In the genomic region with DNA sequence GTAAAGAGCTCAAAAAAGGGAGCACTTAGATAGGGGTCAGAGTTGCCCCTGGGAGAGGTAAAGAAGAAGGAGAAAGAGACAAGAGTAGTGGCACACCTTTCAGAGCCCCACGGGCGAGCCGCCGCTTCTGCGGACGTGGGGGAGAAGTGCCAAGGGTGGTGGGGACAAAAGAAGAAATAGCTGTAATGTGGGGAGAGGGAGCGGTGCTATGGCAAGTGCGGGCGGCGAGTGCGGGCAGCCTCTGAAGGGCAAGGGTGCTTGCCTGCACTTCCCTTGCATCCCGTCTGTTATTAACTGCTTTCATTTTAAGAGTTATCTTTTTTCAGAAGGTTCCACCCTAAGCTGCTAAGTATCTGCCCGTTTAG, we compare ENCODE assay signal across 7 mouse cellular contexts. TPM values are rescaled to one million over a fixed set of nuclear protein-coding genes. Genes with fewer than 3 reads are reported as not detected.
DNase-seq lines count a peak whose midpoint lies in the region; ATAC-seq lines count a peak whose summit lies in the region.

No protein-coding gene starts in this region.

- intact Hi-C loops in left cerebral cortex, postnatal 4 days (cut with DNase I): no loop called here
- intact Hi-C loops in left cerebral cortex, postnatal 14 days (cut with DNase I): loop anchor here (10.0 kb wide), 1 partner anchor 713 kb away; no protein-coding TSS in a partner anchor

- H3K4me3 ChIP-seq in embryonic facial prominence, embryonic 10.5 days: peak overlapping the region; percentile 74
- peak overlapping the region; percentile 93 for H3K4me3 ChIP-seq in forebrain, embryonic 15.5 days
- peak overlapping the region; percentile 68 for H3K4me3 ChIP-seq in liver, embryonic 12.5 days
- peak overlapping the region; percentile 77 for H3K4me3 ChIP-seq in stomach, embryonic 16.5 days (replicated peaks; ENCODE audit: low read length)

- WGBS in embryonic facial prominence, embryonic 10.5 days: 0% methylated on average over 13 of the region's 13 CpGs
- 0% methylated on average over 13 of the region's 13 CpGs for WGBS in forebrain, embryonic 15.5 days
- 1% methylated on average over 13 of the region's 13 CpGs for WGBS in liver, embryonic 12.5 days (ENCODE audit: insufficient replicate concordance)
- WGBS in stomach, embryonic 16.5 days: 0% methylated on average over 13 of the region's 13 CpGs

- H3K9me3 ChIP-seq in embryonic facial prominence, embryonic 10.5 days: no peaks in the 10 kb centered on the region
- no peaks in the 10 kb centered on the region for H3K9me3 ChIP-seq in forebrain, embryonic 15.5 days
- H3K9me3 ChIP-seq in liver, embryonic 12.5 days (replicated peaks): no peaks in the 10 kb centered on the region
- H3K9me3 ChIP-seq in stomach, embryonic 16.5 days (replicated peaks; ENCODE audit: control insufficient read depth, low read length): no peaks in the 10 kb centered on the region

- peak overlapping the region; percentile 64 for H3K9ac ChIP-seq in forebrain, embryonic 15.5 days (replicated peaks)
- peak overlapping the region; percentile 71 for H3K9ac ChIP-seq in liver, embryonic 12.5 days
- peak overlapping the region; percentile 78 for H3K9ac ChIP-seq in stomach, embryonic 16.5 days (ENCODE audit: low read length)

- peaks cover 4% of the 10 kb centered on the region for H3K36me3 ChIP-seq in embryonic facial prominence, embryonic 10.5 days (replicated peaks)
- H3K36me3 ChIP-seq in forebrain, embryonic 15.5 days: no peaks in the 10 kb centered on the region
- H3K36me3 ChIP-seq in liver, embryonic 12.5 days: no peaks in the 10 kb centered on the region
- no peaks in the 10 kb centered on the region for H3K36me3 ChIP-seq in stomach, embryonic 16.5 days (ENCODE audit: control insufficient read depth, insufficient read depth, low read length)

- no peaks in the 10 kb centered on the region for H3K4me1 ChIP-seq in embryonic facial prominence, embryonic 10.5 days
- peaks cover 5% of the 10 kb centered on the region; the same call in 1 of the 2 replicates for H3K4me1 ChIP-seq in forebrain, embryonic 15.5 days
- peaks cover 8% of the 10 kb centered on the region; the same call in 1 of the 2 replicates for H3K4me1 ChIP-seq in liver, embryonic 12.5 days
- no peaks in the 10 kb centered on the region for H3K4me1 ChIP-seq in stomach, embryonic 16.5 days (ENCODE audit: control insufficient read depth, insufficient read depth, low read length)

- H3K4me2 ChIP-seq in forebrain, embryonic 15.5 days (replicated peaks): peak overlapping the region; percentile 83
- peak overlapping the region; percentile 93 for H3K4me2 ChIP-seq in liver, embryonic 12.5 days
- H3K4me2 ChIP-seq in stomach, embryonic 16.5 days (ENCODE audit: low read depth, low read length): peak overlapping the region; percentile 70

- peak overlapping the region; percentile 95 for H3K27ac ChIP-seq in embryonic facial prominence, embryonic 10.5 days (replicated peaks)
- peak overlapping the region; percentile 86 for H3K27ac ChIP-seq in forebrain, embryonic 15.5 days (replicated peaks)
- peak overlapping the region; percentile 77 for H3K27ac ChIP-seq in liver, embryonic 12.5 days
- H3K27ac ChIP-seq in stomach, embryonic 16.5 days (ENCODE audit: low read length): peak overlapping the region; percentile 86

- H3K27me3 ChIP-seq in embryonic facial prominence, embryonic 10.5 days (replicated peaks; ENCODE audit: low read depth, poor library complexity, severe bottlenecking): no peaks in the 10 kb centered on the region
- H3K27me3 ChIP-seq in forebrain, embryonic 15.5 days: no peaks in the 10 kb centered on the region
- H3K27me3 ChIP-seq in liver, embryonic 12.5 days (replicated peaks): no peaks in the 10 kb centered on the region
- no peaks in the 10 kb centered on the region for H3K27me3 ChIP-seq in stomach, embryonic 16.5 days (ENCODE audit: control insufficient read depth, insufficient read depth, low read length)

- peak; percentile 17 for DNase-seq in left cerebral cortex, postnatal 4 days
- no peak for DNase-seq in left cerebral cortex, adult 9 months (ENCODE audit: low spot score in 2 of 2)
- no peak for DNase-seq in embryonic facial prominence, embryonic 10.5 days (ENCODE audit: low spot score)
- no peak for DNase-seq in left cerebral cortex, postnatal 14 days (ENCODE audit: low spot score in 2 of 2)

- peak; percentile 47 for ATAC-seq in forebrain, embryonic 15.5 days (replicated peaks)
- ATAC-seq in liver, embryonic 12.5 days: peak; percentile 7; the same call in 1 of the 2 replicates
- no peak for ATAC-seq in stomach, embryonic 16.5 days (ENCODE audit: insufficient read depth, low FRiP score)

RNA-seq across cellular contexts. Expression of a gene that starts 21.4 kb away (rescaled TPM):
- not detected for total RNA-seq in left cerebral cortex, postnatal 4 days (2021)
- not detected in 2 replicates for polyA plus RNA-seq in embryonic facial prominence, embryonic 10.5 days (2016; fragmentation: Nextera tagmentation; extraction: Ambion mirVana)
- not detected in 2 replicates for polyA plus RNA-seq in forebrain, embryonic 15.5 days (2015; fragmentation: Nextera tagmentation; extraction: Ambion mirVana)
- polyA plus RNA-seq in liver, embryonic 12.5 days (2016; fragmentation: Nextera tagmentation; extraction: Ambion mirVana): not detected in 2 replicates
- not detected in 2 replicates for polyA plus RNA-seq in stomach, embryonic 16.5 days (2015; fragmentation: Nextera tagmentation; extraction: Ambion mirVana)
- total RNA-seq in left cerebral cortex, postnatal 14 days (2021): not detected

RNA-seq across cellular contexts. Expression of a gene that starts 29.2 kb away (rescaled TPM):
- not detected for total RNA-seq in left cerebral cortex, postnatal 4 days (2021)
- polyA plus RNA-seq in embryonic facial prominence, embryonic 10.5 days (2016; fragmentation: Nextera tagmentation; extraction: Ambion mirVana): not detected in 2 replicates
- polyA plus RNA-seq in forebrain, embryonic 15.5 days (2015; fragmentation: Nextera tagmentation; extraction: Ambion mirVana): not detected in 2 replicates
- polyA plus RNA-seq in liver, embryonic 12.5 days (2016; fragmentation: Nextera tagmentation; extraction: Ambion mirVana): not detected in 2 replicates
- polyA plus RNA-seq in stomach, embryonic 16.5 days (2015; fragmentation: Nextera tagmentation; extraction: Ambion mirVana): not detected in 2 replicates
- not detected for total RNA-seq in left cerebral cortex, postnatal 14 days (2021)
